Mouse (Mus musculus): ENCODE results near the gene Echdc1. TPM values are rescaled to one million over a fixed set of nuclear protein-coding genes. Genes with fewer than 3 reads are reported as not detected.

The Echdc1 gene
- polyA plus RNA-seq (2017; shearing (Covaris generic)): 24.6 TPM

DNA sequence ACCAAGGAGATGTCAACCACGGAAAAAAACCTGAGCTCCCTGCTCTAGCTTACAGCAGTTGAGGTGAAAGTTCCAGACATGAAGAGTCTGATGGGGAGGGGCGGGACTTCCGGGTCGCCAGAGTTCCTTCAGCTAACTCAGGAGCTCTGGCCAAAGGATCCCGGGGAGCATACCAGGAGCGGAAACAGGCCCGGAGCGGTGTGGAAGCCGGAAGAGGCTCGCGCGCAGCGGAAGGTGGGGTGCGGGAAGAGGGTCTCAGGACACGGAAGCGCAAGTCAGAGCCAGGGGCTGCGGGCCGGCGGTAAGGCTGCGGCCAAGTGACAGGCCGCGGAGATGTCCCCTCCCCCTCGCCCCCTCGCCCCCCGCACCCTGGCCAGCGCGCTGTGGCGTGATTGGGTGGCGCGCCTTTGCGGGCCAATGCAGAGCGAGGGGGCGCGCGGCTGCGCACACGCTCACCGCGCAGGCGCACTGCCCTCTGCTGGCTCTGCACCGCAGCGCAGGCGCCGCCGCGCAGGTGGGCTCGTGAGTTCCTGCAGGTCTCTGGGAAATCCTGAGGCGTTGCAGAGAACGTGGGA is at the start of gene Echdc1:
Echdc1 (plus strand) TSS at position 103 of the 575 bp plus-strand sequence.

DNA sequence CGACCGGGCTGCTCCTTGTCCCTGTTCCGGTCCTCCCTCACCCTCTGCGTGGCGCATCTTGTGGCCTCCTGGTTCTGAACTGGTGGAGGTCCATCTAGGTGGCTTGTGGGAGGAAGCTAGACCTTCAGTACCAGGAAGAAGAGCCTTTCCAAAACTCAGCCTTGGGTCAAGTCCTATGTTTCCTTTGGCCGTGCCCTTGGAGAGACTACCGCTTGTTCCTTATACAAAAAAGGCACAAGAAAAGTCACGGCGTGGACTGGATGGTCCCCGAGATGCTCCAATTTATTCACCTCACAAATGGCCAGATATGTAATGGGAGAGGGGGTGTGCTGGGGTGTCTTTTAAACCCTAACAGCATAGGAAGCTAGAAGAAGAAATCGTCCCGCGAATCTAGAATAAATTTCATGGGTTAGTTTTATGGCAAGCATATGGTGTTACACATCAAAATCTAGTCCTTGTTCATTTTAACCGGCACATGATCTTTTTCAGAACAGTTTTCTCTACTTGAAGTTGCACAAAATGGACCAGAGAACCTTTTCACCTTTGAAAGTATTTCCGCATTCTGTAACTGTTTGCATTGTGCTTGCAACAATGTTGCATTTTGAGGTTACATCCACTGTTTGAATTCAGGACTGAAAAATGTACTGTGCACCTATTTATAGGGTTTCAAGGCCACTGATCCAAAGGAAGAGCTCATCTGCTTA is 49.4 kb downstream of the Echdc1 start, which contains the start of gene Rnf146:
Rnf146 (minus strand) TSS at position 246 of the 704 bp plus-strand sequence.

Other genes starting within 250 kb of the Echdc1 start
- gene Soga3, start 169.3 kb upstream of the Echdc1 start, polyA plus RNA-seq (2017; shearing (Covaris generic)): not detected
- not detected for gene Gm49353, start 114.2 kb upstream of the Echdc1 start, polyA plus RNA-seq (2017; shearing (Covaris generic))
- gene 9330159F19Rik, start 101.6 kb upstream of the Echdc1 start, polyA plus RNA-seq (2017; shearing (Covaris generic)): not detected
- gene Rnf146, start 49.3 kb downstream of the Echdc1 start, polyA plus RNA-seq (2017; shearing (Covaris generic)): 80.8 TPM
- gene Rspo3, start 222.7 kb downstream of the Echdc1 start, polyA plus RNA-seq (2017; shearing (Covaris generic)): not detected